Mouse (Mus musculus): ENCODE results near the gene Ackr2.

Ackr2 gene

DNA sequence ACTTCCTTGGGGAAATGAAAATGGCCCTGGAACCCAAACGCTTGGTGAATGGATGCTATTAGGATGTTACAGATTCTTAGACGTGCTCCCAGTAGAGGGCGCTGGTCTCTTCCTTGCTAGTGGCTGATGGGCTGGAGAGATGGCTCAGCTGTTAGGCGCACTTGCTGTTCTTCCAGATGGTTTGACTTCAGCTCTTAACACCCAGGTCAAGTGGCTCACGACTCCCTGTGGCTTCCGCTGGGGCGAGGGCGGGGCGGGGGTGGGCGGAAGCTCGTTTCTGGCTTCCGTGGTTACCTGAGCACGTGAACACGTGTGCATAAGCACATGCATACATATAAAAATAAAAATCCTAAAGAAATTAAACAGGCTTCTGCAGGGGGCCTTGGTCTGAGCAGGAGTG is 17.3 kb upstream of the Ackr2 start:
- Histone ChIP-seq H3K4me3 (replicated peaks; ENCODE audit: low read length) (no peak overlapping the region), H3K9me3 (ENCODE audit: low read length) (peaks cover 7% of the 10 kb centered on the region), H3K4me1 (replicated peaks; ENCODE audit: low read depth, low read length) (0 out of 2 replicates have a peak, but pooled peaks cover 4% of the 10 kb centered on the region), H3K27me3 (ENCODE audit: insufficient read depth, low read length) (no peaks in the 10 kb centered on the region; the same call in 1 of the 2 replicates), H3K36me3 (ENCODE audit: insufficient read depth, low read length) (no peaks in the 10 kb centered on the region)
- TF ChIP-seq CTCF (conservative IDR thresholded peaks at IDR 0.05; ENCODE audit: low read length): peak; percentile 68
- no peak for TF ChIP-seq POU5F1 (IDR thresholded peaks at IDR 0.05; ENCODE audit: borderline replicate concordance, low read length)
- TF ChIP-seq NANOG (IDR thresholded peaks at IDR 0.05; ENCODE audit: borderline replicate concordance, low read length): no peak

- Histone ChIP-seq H3K4me3 (replicated peaks; ENCODE audit: low read length) (no peak overlapping the region), H3K27me3 (ENCODE audit: insufficient read depth, low read length) (no peaks in the 10 kb centered on the region; the same call in 1 of the 2 replicates), H3K36me3 (ENCODE audit: insufficient read depth, low read length) (no peaks in the 10 kb centered on the region), H3K4me1 (replicated peaks; ENCODE audit: low read depth, low read length) (0 out of 2 replicates have a peak, but pooled peaks cover 4% of the 10 kb centered on the region), H3K9me3 (ENCODE audit: low read length) (peaks cover 7% of the 10 kb centered on the region)
- TF ChIP-seq NANOG (IDR thresholded peaks at IDR 0.05; ENCODE audit: borderline replicate concordance, low read length): no peak
- TF ChIP-seq CTCF (conservative IDR thresholded peaks at IDR 0.05; ENCODE audit: low read length): no peak
- TF ChIP-seq POU5F1 (IDR thresholded peaks at IDR 0.05; ENCODE audit: borderline replicate concordance, low read length): no peak
These were observed 16.9 kb upstream of the Ackr2 start for GRCm38 (mm10) chr9:121881301-121881700.

DNA sequence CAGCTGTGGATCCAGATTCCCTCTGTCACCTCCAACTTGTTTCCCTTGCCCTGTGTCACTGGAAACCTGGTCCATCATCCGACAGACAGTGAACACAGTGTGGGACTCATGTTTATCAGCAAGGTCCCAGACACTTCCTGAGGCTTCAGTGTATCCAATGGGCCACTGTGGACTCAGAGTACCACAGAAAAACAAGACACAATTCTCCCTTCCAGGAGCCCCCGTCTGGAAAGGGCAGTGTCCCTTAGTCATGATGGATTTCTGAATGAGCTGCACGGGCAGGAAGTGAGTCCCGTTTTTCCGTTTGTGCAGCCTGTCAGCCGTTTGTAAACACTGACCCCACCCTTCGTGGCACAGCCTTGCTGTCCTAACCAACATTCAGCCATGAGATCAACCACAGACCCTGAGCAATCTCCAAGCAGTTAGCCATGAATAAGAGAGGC is 16.1 kb upstream of the Ackr2 start:
- peaks cover 7% of the 10 kb centered on the region for H3K9me3 ChIP-seq (ENCODE audit: low read length)
- no peak for TF ChIP-seq CTCF (conservative IDR thresholded peaks at IDR 0.05; ENCODE audit: low read length)
- no peak for TF ChIP-seq POU5F1 (IDR thresholded peaks at IDR 0.05; ENCODE audit: borderline replicate concordance, low read length)
- TF ChIP-seq NANOG (IDR thresholded peaks at IDR 0.05; ENCODE audit: borderline replicate concordance, low read length): no peak
- H3K27me3 ChIP-seq (ENCODE audit: insufficient read depth, low read length): no peaks in the 10 kb centered on the region; the same call in 1 of the 2 replicates
- no peaks in the 10 kb centered on the region for H3K36me3 ChIP-seq (ENCODE audit: insufficient read depth, low read length)
- 0 out of 2 replicates have a peak, but pooled peaks cover 4% of the 10 kb centered on the region for H3K4me1 ChIP-seq (replicated peaks; ENCODE audit: low read depth, low read length)
- no peak overlapping the region for H3K4me3 ChIP-seq (replicated peaks; ENCODE audit: low read length)

GRCm38 (mm10) chr9:121889927-121890440 is 8.2 kb upstream of the Ackr2 start:
- TF ChIP-seq CTCF (conservative IDR thresholded peaks at IDR 0.05; ENCODE audit: low read length) (no peak), NANOG (IDR thresholded peaks at IDR 0.05; ENCODE audit: borderline replicate concordance, low read length) (no peak), POU5F1 (IDR thresholded peaks at IDR 0.05; ENCODE audit: borderline replicate concordance, low read length) (no peak)
- H3K9me3 ChIP-seq (ENCODE audit: low read length): peaks cover 25% of the 10 kb centered on the region
- H3K27me3 ChIP-seq (ENCODE audit: insufficient read depth, low read length): peaks cover 15% of the 10 kb centered on the region
- H3K36me3 ChIP-seq (ENCODE audit: insufficient read depth, low read length): no peaks in the 10 kb centered on the region
- no peak overlapping the region for H3K4me3 ChIP-seq (replicated peaks; ENCODE audit: low read length)
- H3K4me1 ChIP-seq (replicated peaks; ENCODE audit: low read depth, low read length): peaks cover 3% of the 10 kb centered on the region; the same call in 1 of the 2 replicates

GRCm38 (mm10) chr9:121890441-121890941 is 7.7 kb upstream of the Ackr2 start:
- H3K4me3 ChIP-seq (replicated peaks; ENCODE audit: low read length): no peak overlapping the region
- H3K27me3 ChIP-seq (ENCODE audit: insufficient read depth, low read length): peaks cover 18% of the 10 kb centered on the region
- no peaks in the 10 kb centered on the region for H3K36me3 ChIP-seq (ENCODE audit: insufficient read depth, low read length)
- H3K4me1 ChIP-seq (replicated peaks; ENCODE audit: low read depth, low read length): peaks cover 3% of the 10 kb centered on the region; the same call in 1 of the 2 replicates
- H3K9me3 ChIP-seq (ENCODE audit: low read length): peaks cover 25% of the 10 kb centered on the region
- TF ChIP-seq CTCF (conservative IDR thresholded peaks at IDR 0.05; ENCODE audit: low read length): no peak
- TF ChIP-seq NANOG (IDR thresholded peaks at IDR 0.05; ENCODE audit: borderline replicate concordance, low read length): no peak
- no peak for TF ChIP-seq POU5F1 (IDR thresholded peaks at IDR 0.05; ENCODE audit: borderline replicate concordance, low read length)

GRCm38 (mm10) chr9:121891301-121891700 is 6.9 kb upstream of the Ackr2 start:
- TF ChIP-seq NANOG (IDR thresholded peaks at IDR 0.05; ENCODE audit: borderline replicate concordance, low read length) (no peak), CTCF (conservative IDR thresholded peaks at IDR 0.05; ENCODE audit: low read length) (no peak), POU5F1 (IDR thresholded peaks at IDR 0.05; ENCODE audit: borderline replicate concordance, low read length) (no peak)
- H3K4me1 ChIP-seq (replicated peaks; ENCODE audit: low read depth, low read length): peaks cover 3% of the 10 kb centered on the region; the same call in 1 of the 2 replicates
- H3K27me3 ChIP-seq (ENCODE audit: insufficient read depth, low read length): peaks cover 18% of the 10 kb centered on the region

DNA sequence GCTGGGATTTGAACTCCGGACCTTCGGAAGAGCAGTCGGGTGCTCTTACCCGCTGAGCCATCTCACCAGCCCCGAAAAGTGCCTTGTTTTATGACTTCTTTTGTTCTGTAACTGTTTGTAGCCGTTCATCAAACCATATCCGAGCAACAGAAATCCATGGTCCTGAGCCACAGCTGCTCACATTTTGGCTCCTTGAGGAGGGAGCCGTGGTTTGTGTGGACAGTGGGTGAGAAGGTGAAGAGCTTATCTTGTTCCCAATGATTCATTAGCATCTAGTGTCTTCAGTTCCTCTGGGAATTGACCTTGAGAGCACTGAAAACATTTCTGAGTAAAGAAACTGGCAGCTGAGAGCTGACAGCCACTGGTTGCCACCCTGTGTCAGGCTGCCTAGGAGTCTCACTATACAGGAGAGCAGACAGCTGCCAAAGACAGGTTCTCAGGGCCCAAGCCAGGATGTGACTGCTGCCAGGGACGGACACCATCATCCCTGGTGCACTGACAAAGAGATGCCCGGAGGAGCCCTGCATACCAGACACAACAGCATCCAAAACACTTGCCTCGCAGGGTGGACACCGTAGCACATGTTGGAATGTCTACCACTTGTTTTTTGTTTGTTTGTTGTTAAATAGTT is 6.0 kb upstream of the Ackr2 start:
- TF ChIP-seq POU5F1 (IDR thresholded peaks at IDR 0.05; ENCODE audit: borderline replicate concordance, low read length) (no peak), CTCF (conservative IDR thresholded peaks at IDR 0.05; ENCODE audit: low read length) (no peak), NANOG (IDR thresholded peaks at IDR 0.05; ENCODE audit: borderline replicate concordance, low read length) (no peak)

More at GRCm38 (mm10) chr9:121891301-121891700, 6.9 kb upstream of the Ackr2 start:
- H3K4me3 ChIP-seq (replicated peaks; ENCODE audit: low read length): no peak overlapping the region
- peaks cover 25% of the 10 kb centered on the region for H3K9me3 ChIP-seq (ENCODE audit: low read length)
- H3K36me3 ChIP-seq (ENCODE audit: insufficient read depth, low read length): no peaks in the 10 kb centered on the region

GRCm38 (mm10) chr9:121894447-121894846 is 3.7 kb upstream of the Ackr2 start:
- no peak for TF ChIP-seq POU5F1 (IDR thresholded peaks at IDR 0.05; ENCODE audit: borderline replicate concordance, low read length)
- TF ChIP-seq CTCF (conservative IDR thresholded peaks at IDR 0.05; ENCODE audit: low read length): no peak
- TF ChIP-seq NANOG (IDR thresholded peaks at IDR 0.05; ENCODE audit: borderline replicate concordance, low read length): no peak
- peaks cover 23% of the 10 kb centered on the region for H3K27me3 ChIP-seq (ENCODE audit: insufficient read depth, low read length)
- H3K36me3 ChIP-seq (ENCODE audit: insufficient read depth, low read length): no peaks in the 10 kb centered on the region
- H3K4me3 ChIP-seq (replicated peaks; ENCODE audit: low read length): no peak overlapping the region
- peaks cover 3% of the 10 kb centered on the region; the same call in 1 of the 2 replicates for H3K4me1 ChIP-seq (replicated peaks; ENCODE audit: low read depth, low read length)
- peaks cover 5% of the 10 kb centered on the region for H3K9me3 ChIP-seq (ENCODE audit: low read length)

More for the DNA sequence above, 6.0 kb upstream of the Ackr2 start:
- peaks cover 18% of the 10 kb centered on the region for H3K27me3 ChIP-seq (ENCODE audit: insufficient read depth, low read length)
- peaks cover 25% of the 10 kb centered on the region for H3K9me3 ChIP-seq (ENCODE audit: low read length)
- H3K4me3 ChIP-seq (replicated peaks; ENCODE audit: low read length): no peak overlapping the region
- H3K36me3 ChIP-seq (ENCODE audit: insufficient read depth, low read length): no peaks in the 10 kb centered on the region
- H3K4me1 ChIP-seq (replicated peaks; ENCODE audit: low read depth, low read length): peaks cover 3% of the 10 kb centered on the region; the same call in 1 of the 2 replicates
